In genomic region chr8:124312228-124312627, GRCm38 (mm10) we compare ENCODE assay signal across 11 mouse cellular contexts.
"Had no signal": no experiment of that assay in that cellular context is flagged by ENCODE, and none has a peak within 500 bp of the region (broad histone marks: within the 10 kb centered on the region; RNA-seq: fewer than 3 reads in every experiment).

No protein-coding gene starts in this region.

- H3K9me3 ChIP-seq: liver, embryonic 13.5 days had no signal

- H3K4me3 ChIP-seq: layer of hippocampus, adult 2 months; liver, embryonic 13.5 days had no signal

- H3K27ac ChIP-seq: kidney, postnatal 0 days; layer of hippocampus, adult 2 months; liver, embryonic 13.5 days had no signal

- DNase-seq: kidney, postnatal 25 days; layer of hippocampus, adult 9-11 months; liver, embryonic 13.5 days; lung, adult 2 months; lung, postnatal 14 days; lung, postnatal 4 days; midbrain, embryonic 14.5 days; thymus, adult 18-20 months; thymus, postnatal 36 days had no signal

- H3K27me3 ChIP-seq: liver, embryonic 13.5 days had no signal
